Mouse (Mus musculus) cerebellum, adult 2 months (tissue): ENCODE measurements at regions not wholly inside any gene's neighbourhood (a gene's known extent, or its start where the extent isn't known, plus 50 kb on each side); places are given as distances from the start of the nearest gene placed in this dataset.
"Not testable (repeated sequence)": the region's sequence is repeated elsewhere in the genome, so short reads cannot be mapped to it uniquely, and the experiment has no call there.

Source experiments
- CTCF ChIP-seq: fragments of 200-500 bp; IDR thresholded peaks from 2 replicates; pipeline ENCODE4 v1.5.1; 2011; ENCODE audit warnings: low read depth, mild to moderate bottlenecking, control low read depth, low read length, moderate library complexity, borderline replicate concordance; ENCODE audit not compliant: insufficient read depth
- POLR2A ChIP-seq: fragments of 200-500 bp; IDR thresholded peaks from 2 replicates; pipeline ENCODE4 v1.6.1; 2011; ENCODE audit warnings: low read length, control low read depth, borderline replicate concordance; ENCODE audit not compliant: insufficient read depth

GRCm38 (mm10) chr1:88801151-88801550 lies 99.1 kb upstream of the Arl4c start:
- TF ChIP-seq CTCF, POLR2A: not testable (repeated sequence)
